Mouse (Mus musculus): ENCODE data around the gene Bfsp2.

Bfsp2 gene

DNA sequence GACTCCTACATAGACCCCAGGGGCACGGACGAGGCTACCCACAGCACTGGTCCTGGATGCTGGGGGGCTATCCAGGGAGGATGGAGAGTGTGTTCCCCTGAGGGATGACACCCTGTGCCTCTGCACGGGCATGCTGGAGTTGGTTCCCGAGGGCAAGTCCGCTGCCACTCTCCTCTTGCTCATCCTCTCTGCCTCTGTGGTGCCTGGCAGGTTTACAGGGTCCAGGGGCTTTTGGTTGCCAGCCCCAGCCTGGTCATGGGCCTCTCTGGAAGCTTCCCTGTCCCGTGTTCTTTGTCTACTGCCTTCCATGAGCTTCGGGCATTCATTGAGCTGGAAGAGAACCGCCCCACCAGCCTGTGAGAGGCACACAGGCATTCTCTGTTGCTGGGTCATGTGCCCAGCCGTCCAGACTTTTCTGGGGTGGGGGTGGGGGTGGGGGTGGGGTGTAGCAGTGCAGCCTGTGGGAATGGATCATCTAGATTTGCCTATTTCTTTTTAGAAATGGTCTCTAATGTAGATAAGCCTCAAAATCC lies at the start of gene Bfsp2:
TSS of gene Bfsp2 (minus strand) at position 377 of the 533 bp plus-strand sequence.
- peak; percentile 58 for DNase-seq (ENCODE audit: inconsistent ontology term)

DNA sequence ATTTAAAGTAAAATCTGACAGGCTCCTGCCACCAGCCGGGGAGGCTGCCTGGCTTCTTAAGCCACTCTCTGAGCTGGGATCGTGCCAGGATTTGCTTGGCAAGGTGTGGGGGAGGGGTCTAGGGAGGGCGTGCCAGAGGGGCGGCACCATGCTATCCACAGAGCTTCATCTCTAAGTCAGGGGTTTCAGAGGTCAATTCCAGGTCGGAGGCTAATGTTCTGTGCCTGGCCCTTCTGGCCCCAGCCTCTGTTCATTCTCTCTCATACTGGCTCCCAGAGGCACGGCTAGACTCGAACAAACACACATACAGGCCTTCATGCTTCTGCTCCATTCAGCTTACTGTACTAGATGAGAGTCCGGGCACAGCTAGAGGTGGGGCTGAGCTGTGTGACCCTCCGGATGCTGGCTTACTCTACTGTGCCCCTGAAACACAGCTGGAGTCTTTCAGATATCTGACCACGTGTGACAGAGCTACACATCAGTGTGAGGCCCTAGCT lies 44.9 kb upstream of the Bfsp2 start:
- no peak for DNase-seq (ENCODE audit: inconsistent ontology term)

DNA sequence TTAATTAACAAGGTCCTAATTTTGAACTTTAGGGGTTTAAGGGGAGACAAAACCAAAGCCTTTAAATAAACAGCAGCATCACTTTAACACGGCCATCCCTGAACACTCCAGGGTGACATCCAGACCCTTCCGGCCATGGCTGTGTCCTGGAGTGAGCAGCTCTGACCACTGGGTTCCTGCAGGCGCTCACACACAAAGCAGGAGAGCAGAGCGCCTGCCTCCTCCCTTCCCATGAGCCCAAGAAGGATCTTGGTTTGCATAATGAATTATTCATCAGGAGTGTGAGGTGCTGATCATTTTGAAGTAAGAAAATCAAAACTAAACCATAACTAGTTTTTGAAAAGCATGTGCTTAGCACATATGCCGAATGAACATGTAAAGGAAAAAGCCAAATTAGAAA lies 44.4 kb upstream of the Bfsp2 start:
- DNase-seq (ENCODE audit: inconsistent ontology term), result no peak

DNA sequence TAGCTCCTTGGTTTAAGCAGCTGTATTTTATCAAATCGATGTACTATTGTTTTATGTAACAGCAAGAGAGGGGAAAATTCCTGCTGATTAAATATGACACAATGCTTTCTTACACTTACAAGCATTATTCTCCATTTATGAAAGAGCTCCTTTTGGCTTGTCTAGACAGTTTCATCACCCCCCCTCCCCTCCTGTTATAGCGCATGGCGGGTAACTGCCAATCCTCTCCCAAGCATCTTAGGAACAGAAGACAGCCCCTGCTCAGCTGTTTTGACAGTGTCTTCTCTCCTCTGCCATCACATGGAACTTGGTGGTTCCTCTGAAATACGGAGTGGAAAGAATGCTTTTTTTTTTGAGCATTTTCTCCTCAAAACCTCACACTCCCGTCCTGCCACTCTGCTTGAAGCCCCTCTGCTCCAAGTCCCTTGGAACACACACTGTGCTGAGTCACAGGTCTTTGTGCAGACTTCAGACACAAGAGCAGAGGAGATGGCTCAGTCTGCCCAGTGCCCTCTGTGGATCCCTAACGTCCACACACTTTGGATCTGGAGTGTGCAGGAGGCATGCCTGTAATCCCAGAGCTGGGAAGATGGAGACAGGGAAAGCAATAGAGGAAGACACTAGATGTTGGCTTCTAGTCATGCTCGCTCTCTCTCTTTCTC lies 43.7 kb upstream of the Bfsp2 start:
- peak; percentile 62 for DNase-seq (ENCODE audit: inconsistent ontology term)

DNA sequence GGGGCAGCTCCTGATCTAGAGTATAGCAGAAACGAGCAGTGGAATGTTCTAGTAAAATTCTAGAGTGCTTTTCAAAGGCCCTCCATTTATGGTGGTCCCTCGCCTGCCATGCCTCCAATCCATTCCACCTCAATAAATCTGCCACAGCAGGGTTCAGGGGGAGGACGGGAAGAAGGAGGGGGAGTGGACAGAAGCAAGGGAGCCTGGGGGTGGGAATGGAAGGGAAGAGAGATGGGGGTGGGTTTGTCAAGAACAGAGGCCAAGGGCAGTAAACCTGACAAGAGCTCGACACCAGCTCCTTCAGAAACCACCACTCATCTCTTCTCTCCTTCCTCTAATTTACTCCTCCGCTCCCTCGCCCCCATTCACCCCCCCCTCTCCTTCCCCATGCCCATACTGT lies 42.8 kb upstream of the Bfsp2 start:
- no peak for DNase-seq (ENCODE audit: inconsistent ontology term)

DNA sequence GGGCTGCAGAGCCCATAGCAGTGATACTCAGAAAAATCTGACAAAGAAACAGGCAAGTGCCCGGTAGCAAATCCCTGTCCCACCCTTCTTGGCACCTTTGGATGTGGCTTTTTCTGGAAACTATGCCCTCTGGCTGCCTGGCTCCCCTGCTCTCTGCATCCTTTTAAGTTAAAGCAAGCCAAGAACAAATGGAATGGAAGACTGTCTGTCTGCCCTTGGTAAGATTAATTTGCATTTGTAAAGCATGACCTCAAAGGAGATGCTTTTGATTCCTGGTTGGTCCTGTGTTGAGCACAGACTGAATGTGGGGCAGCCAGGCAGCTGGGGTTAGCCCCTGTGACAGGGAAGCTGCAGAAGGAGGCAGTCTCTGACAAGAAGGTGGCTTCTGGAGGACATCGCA lies 33.7 kb upstream of the Bfsp2 start:
- peak; percentile 66 for DNase-seq (ENCODE audit: inconsistent ontology term)

DNA sequence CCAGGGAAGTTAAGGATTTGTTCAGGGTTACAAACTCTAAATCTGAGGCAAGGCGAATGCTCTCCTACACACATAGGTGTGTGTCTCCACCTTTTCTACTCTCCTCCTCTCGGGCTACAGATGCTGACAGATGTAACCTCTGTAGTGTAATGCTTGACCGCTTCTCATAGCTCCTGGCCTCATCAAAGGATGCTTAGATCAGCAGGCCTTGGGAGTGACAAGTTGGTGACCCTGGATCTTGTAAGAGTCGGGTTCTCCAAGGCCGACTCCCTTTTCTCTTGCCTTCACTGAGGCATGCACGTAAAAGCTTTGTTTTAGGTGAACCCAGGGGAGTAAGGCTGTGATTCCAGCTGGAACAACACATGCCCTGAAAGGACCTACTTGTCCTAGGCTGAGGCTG lies 32.0 kb upstream of the Bfsp2 start:
- DNase-seq (ENCODE audit: inconsistent ontology term), result no peak

DNA sequence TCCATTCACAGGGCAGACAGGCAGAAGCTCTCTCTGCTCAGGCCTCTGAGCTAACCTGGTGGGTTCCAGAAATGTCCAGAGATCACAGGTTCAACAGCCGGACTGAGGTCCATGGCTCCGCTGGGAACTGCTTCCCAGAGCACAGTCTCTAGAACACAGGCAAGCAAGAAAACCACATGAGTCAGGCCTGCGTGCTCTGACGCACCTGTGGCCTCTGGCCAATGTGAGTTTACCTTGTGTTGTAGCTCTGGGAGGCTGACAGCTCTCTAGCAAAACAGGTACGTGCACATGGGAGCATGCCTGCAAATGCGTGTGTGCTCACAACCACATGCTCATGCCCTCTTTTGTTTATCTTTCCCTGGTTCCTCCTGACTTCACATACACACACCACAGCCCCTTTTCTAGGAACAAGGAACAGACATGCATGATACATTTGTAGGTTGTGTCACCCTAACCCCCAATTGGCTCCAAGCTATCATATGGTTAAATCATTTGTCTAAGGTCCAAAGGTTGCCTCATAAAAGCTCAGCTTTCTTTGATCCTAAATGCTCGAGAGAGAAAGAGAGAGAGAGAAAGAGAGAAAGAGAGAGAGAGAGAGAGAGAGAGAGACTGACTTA lies 26.9 kb upstream of the Bfsp2 start:
- DNase-seq (ENCODE audit: inconsistent ontology term), result no peak

DNA sequence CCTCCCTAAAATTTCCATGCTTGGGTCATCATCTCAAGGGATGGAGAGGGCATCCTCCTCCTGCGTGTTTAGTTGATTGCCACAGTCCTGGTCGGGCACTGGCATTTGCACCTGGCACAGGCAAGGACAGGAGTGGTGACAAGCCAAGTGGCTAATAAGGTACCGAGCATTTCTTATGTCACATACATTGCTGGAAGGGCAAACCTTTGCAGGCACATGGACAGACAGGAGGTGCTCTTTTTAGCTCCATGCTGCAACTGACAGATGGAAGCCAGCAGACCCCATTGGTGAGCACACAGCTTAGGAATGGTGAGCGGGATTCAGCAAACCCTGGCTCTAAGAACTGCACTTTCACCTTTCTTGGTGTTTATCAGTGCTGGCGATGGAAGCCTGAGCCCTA lies 24.8 kb upstream of the Bfsp2 start:
- no peak for DNase-seq (ENCODE audit: inconsistent ontology term)

DNA sequence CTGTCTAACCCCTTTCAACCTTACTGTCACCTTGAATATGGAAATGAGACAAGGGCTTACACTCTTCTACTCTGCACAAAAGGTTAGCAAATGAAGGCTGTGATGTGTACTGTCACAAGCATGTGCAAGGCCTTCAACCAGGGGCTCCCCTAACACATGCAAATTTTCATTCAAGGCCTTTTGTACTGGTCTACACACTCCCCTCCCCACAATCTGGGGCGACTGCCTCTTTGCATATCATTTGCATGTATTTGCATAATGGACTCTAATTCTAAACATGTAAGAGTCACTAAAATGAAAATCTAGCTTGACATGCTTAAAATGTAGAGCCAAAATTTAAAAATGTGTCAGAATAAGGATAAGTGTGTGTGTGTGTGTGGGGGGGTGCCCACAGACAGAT lies 24.4 kb upstream of the Bfsp2 start:
- no peak for DNase-seq (ENCODE audit: inconsistent ontology term)

DNA sequence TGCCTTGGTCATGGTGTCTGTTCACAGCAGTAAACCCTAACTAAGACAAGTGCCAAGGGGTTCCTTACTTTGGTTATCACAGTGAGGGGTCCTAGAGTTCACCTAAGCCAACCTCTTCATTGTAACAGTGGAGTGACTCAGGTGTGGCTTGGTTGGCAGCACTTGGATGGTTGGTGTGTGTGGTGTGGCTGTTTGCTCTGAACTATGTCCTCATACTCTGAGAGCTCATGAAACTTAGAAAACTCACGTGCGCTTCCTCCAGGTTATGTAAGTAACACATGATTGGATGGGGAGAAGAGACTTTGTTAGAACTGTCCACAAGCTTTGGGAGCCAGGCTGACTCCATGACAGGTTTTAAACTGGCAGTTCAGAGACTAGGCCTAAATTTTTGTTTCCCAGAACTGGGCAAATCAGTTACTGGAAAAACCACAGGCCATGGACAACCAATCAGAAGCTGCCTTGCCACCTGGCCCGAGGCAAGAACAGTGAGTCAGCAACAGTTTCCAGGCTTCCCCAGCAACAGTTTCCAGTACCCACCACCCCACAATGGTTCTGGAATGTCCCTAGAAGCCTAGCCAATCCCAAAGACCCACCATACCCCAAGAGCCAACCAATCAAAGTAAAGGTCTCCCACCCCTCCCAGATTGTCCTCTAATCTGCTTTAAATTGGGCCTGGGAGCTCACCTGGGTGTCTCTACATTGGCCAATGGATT lies 23.5 kb upstream of the Bfsp2 start:
- peak; percentile 63 for DNase-seq (ENCODE audit: inconsistent ontology term)

DNA sequence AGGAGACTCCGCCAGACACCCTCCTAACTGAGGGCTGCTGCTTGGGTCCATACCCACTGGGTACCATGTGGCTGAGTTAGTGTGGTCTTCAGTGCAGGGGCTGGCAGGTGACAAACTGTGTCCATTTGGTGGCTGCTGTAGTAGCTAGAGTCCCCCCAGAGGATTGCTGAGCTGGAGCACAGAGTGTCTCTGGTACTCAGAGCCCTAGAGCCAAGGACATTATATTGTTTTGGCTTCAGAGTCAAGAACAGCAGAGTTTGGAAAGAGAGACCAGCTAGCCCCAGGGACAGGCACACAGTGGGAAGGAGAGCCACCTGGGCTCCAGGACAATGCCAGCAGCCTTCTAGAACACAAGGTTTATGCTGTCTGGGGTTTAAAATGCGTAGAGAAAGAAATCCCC lies 22.4 kb upstream of the Bfsp2 start:
- no peak for DNase-seq (ENCODE audit: inconsistent ontology term)

DNA sequence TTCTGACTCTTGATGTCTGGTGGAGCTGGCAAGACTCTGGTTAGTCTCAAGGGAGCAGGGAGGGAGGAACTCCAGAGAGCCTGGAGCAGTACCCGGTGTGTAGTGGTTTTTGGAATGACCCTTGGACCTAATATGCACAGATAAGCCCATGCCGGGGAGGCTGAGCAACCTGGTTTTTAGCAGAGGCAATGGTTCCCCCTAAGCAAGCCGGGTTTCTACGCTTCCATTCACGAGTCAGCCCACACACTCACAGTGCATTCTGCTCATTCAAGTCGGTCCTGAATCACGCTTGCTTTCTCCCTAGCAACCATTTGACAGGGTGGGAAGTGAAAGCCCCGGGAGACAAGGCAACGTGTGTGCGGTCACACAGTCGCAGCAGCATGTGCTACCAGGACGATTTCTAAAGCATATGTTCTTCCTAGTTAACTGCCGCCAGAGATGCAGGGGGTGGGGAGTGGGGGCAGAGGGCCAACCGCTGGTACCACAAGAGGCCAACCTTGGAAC lies 21.7 kb upstream of the Bfsp2 start:
- DNase-seq (ENCODE audit: inconsistent ontology term), result peak; percentile 31

DNA sequence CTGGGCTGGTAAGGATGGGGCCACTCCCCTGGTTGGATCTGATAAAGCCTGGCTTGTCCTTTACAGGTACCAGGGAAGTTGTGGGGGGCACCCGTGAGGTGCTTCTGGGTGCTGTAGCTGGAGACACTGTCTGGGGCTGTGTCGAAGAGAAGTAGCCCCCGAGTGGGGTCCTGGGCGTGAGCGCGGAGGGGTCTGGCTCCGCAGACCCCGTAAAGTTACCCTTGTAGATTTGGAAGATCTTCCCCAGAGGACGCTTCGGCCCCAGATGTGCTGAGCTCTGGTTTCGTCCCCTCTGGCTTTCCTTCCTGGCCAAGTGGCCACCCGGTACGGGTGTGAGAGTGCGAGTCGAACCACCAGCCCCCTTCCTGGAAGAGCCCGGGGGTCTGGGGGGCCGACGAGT lies 19.1 kb upstream of the Bfsp2 start:
- no peak for DNase-seq (ENCODE audit: inconsistent ontology term)

DNA sequence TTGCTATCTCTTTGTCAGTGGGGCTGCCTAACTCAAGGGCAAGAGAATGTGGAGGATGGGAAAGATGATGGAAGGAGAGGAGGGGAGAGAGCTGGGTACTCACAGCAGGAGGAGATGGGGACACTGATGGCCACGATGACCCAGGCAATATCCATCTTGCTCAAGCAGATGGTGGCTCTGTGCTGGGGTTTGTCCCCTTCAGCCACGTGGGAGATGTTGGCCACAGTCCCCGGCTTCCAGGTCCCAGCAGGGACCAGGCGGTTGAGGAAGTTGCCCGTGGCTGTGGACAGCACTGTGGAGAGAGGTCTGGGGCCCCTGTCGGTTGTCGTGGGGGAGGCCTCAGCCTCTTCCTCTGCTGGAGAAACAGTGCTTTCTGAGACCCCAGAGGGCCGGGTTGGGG lies 18.5 kb upstream of the Bfsp2 start:
- no peak for DNase-seq (ENCODE audit: inconsistent ontology term)

DNA sequence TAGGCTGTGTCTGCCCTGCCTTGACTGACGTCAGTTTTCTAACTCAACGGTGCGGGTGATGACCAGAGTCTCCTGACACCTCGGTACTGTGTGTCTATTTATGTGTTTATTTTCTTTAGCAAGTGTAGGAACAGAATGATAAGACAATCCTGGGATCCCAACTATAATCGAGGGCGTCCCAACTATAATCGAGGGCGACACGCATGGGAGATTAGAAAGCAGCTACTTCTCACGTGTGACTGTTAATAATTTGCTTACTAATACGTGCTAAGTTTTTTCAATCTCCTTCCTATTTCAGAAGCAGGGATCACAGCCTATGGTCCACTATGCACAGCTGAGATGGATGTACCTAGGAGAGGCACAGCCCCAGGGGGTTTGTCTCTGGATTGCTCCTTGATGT lies 15.2 kb upstream of the Bfsp2 start:
- DNase-seq (ENCODE audit: inconsistent ontology term), result no peak

DNA sequence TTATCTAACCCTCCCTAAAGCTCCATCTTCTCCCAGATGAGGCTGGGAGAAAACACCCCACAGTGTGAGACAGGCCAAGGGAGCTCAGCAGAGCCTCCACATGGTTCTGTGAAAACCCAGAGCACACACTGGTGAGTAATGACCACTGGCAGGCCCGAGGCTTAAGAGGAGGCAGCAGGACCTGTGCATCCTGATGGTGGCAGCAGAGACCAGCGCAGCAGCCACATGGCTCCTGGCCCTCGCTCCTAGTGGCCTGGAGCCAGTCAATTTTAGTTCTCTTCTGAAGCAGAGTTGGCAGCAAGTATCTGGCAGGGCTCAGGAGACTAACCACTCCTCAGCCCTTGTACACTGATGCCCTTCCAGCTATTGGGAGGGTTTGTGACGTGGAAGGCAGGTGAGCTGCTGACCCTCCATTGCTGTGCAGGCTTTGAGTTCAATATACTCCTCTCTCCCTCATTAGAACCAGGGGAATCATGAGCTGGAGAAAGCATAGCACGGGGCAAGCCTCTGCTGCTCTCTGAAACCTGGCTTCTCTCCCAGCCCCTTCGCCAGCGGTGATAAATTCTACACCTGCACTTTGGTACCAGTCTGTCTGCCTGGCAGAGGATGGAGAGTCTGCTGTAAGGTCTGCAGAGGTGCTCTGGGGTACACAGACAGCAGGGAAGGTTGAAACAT lies 14.3 kb upstream of the Bfsp2 start:
- peak; percentile 81 for DNase-seq (ENCODE audit: inconsistent ontology term)

DNA sequence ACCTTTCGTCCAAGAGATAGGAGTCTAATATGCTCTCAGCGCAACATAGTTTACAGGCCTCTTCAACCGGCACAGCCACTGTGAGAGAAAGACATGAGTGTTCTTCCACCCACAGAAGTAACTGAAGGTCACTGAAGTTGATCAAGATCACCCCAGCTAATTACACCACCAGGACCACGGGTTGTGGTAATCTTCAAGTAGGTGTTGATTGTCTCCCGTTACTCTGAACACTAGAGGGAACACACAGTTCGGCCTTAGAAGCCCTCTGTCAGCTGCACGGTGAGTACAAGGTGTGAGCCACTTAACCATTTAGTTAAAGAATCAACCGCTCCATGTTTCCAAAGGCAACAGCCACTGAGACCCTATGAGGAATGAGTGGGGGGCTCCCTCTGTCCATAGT lies 11.8 kb upstream of the Bfsp2 start:
- no peak for DNase-seq (ENCODE audit: inconsistent ontology term)

DNA sequence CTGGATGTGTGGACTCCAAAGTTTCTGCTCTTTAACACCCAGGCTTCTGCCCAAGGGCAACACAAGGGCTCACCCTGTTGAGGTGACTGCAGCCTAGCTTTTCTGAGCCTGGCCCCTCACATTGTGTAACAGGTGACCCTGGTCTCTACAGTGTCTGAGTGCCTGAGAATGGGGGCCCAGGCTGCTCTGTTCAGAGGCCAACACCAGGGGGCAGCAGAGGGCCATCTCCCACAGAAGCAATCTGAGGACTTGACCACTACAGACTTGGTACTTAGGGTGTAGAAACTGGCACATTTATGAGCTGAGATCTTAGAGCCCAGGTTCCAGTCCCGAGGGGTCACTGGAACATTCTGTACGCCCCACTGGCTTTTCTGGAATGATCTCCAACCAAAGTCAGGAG lies 10.2 kb upstream of the Bfsp2 start:
- DNase-seq (ENCODE audit: inconsistent ontology term), result peak; percentile 68

DNA sequence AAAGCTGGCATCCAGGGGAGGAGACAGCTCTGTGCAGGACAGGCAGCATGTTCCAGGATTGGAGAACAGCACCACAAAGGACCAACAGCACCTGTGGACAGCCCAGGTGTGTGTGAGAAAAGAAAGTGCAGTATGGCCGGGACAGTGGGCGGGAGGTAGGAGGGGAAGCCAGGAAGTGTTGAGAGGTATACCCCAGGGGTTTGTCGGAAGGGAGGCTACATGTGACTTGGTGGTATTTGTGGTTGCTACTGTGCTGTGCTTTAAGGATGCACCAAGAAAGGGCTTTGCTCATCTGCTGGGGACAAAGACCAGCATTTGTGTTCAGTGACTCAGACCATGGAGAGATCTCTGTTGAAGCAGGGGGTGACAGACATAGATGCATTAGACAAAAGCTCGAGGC lies 9.7 kb upstream of the Bfsp2 start:
- no peak for DNase-seq (ENCODE audit: inconsistent ontology term)

DNA sequence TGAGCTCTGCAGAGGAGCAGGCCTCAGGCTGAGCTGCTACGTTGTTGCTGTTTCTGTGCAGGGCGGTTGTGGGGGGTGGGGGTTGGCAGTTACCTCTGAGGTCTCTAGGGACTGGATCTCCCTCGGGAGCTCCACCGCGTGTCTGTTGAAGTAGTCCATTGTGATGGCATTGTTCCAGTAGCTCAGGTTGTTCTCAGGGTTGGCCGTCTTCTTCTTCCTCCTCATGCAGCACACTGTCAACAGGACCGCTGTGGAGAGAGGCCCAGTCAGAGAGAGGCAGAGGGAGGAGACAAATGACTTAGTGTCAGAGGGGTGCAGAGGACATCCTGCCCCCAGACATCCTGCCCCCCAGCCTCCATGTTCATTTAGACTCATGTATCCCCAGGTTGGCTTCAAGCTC lies 8.9 kb upstream of the Bfsp2 start:
- no peak for DNase-seq (ENCODE audit: inconsistent ontology term)

DNA sequence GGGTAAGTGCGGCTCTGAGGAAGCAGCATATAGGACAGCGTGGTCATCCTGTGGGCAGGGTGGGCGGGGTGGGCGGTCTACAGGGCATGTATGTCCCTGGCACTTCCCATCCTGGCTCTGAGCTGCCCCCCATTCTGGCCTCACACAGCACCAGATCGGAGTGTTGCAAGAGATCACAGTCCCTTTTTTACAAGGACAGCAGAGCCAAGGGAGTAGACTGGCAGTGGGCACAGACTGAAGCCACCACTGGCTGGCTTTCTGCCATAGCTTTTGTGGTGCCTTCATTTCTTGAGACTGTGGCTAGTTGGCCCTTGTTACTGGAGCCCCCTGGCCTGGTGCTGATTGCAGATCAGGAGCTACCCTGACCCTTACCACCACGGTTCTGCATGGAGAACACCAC lies 6.0 kb upstream of the Bfsp2 start:
- DNase-seq (ENCODE audit: inconsistent ontology term), result no peak

Data from Muller cell, postnatal 12 days (primary cell).